Mouse (Mus musculus): ENCODE results near the gene Dop1a.
"Not testable (repeated sequence)": the region's sequence is repeated elsewhere in the genome, so short reads cannot be mapped to it uniquely, and the experiment has no call there.

The Dop1a gene

GRCm38 (mm10) chr9:86575178-86575577 is 108.2 kb downstream of the Dop1a start:
- no peak for DNase-seq (ENCODE audit: low read depth, low spot score)

DNA sequence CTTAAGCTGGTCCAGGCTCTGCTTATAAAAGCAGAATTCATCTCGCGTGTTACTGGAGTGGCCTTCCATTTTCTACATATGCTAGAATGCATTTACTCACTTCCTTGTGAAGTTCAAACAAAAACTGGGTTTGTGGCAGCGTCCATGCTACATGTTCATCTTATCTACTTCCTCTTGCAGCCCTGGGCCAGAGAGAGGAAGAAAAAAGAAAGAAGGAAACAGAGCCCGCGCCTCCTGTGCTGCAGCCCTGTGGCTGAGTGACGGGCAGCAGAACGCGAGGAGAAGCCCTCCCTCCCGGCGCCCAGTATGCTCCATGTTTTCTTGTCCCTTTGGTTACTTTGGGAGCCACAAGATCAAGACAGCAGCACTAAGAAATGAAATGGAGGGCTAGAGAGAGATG is 112.7 kb downstream of the Dop1a start:
- no peak for DNase-seq (ENCODE audit: low read depth, low spot score)

GRCm38 (mm10) chr9:86583740-86584139 is 116.8 kb downstream of the Dop1a start:
- DNase-seq (ENCODE audit: low read depth, low spot score) = peak; percentile 64

- DNase-seq (ENCODE audit: low read depth, low spot score) = peak; percentile 27
Observed at GRCm38 (mm10) chr9:86587019-86587795, 120.3 kb downstream of the Dop1a start.

DNA sequence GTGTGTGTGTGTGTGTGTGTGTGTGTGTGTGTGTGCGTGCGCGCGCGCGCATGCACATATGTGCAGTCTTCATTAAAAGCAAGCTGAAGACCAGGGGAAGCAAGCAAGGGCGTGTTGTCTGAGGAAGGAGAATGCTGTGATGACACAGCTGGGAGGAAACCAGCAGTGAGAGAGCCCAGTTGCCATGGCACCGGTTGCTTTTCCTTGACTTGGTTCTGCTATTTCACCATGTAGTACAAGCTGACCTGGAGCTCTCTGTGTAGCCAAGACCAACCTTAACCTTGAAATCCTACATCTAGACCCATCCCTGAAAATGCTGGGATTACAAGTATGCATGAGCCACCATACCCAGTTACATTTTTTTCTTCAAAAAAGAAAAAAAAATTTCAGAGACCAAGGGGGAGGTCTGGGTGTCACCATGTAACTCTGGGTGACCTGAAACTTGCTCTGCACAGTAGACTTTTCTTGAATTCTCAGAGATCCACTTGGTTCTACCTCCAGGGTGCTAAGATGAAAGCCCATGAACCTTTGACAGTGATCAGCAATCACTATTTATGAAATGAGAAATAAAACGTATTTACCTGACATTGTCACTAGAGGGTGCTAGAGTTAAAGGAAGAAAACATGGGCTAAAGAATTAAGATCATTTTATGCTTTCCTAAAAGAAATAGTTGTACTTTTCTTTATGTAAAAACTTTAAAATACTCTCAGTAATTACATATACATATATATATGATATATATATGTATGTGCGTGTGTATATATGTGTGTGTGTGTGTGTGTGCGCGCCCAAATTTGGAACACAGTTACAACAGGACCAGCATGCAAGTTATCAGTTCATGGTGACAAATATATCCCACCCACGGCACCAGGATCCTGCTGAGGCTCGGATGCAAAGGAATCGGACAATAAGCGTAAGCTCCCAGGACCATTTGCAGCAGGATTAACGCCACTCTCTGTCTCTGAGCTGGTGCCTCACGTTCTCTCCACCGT is 126.0 kb downstream of the Dop1a start:
- DNase-seq (ENCODE audit: low read depth, low spot score) = peak; percentile 52

- DNase-seq (ENCODE audit: low read depth, low spot score) = not testable (repeated sequence)
Observed at GRCm38 (mm10) chr9:86594357-86594767, 127.4 kb downstream of the Dop1a start.

DNA sequence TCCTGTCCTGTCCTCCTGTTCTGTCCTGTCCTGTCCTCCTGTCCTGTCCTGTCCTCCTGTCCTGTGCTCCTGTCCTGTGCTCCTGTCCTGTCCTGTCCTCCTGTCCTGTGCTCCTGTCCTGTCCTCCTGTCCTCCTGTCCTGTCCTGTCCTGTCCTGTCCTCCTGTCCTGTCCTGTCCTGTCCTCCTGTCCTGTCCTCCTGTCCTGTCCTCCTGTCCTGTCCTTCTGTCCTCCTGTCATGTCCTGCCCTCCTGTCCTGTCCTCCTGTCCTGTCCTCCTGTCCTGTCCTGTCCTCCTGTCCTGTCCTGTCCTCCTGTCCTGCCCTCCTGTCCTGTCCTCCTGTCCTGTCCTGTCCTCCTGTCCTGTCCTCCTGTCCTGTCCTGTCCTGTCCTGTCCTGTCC is 130.0 kb downstream of the Dop1a start:
- DNase-seq (ENCODE audit: low read depth, low spot score) = not testable (repeated sequence)

DNA sequence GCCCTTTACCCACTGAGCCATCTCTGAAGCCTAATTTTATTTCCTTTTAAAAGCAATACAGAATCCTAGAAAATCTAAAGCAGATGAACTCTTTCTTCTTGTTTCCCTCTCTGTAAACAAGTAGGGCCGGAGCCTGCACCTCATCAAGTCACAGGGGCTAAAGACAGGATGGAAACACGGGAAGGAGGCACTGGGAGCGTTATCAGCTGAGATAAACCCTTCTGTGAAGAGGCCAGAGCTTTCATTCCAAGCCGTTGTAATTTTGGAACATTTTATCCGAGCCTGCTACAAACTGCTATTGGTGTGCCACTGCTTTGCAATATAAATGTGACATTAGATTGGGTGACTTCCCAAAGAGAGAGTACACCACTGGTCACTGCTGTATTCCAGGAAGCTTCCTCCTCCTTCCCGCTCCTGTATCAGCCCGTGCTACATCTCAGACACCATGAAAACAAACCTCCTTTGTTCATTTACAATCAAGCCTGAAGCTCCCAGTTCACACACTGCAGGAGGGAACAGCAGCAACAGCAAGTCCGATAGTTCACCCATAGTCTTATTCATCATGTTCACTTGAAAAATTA is 132.9 kb downstream of the Dop1a start:
- no peak for DNase-seq (ENCODE audit: low read depth, low spot score)
